Mouse (Mus musculus) cortical plate, adult 2 months (tissue): ENCODE data around the gene Sclt1.

ENCODE experiments used
- CTCF ChIP-seq: fragments of 200-500 bp; IDR thresholded peaks from 2 replicates; pipeline ENCODE4 v1.5.1; 2011; ENCODE audit warnings: mild to moderate bottlenecking, control low read depth, low read length; ENCODE audit not compliant: insufficient read depth; ENCODE audit errors: extremely low read depth
- POLR2A ChIP-seq: fragments of 200-500 bp; IDR thresholded peaks from 2 replicates; pipeline ENCODE4 v1.6.1; 2011; ENCODE audit warnings: mild to moderate bottlenecking, low read length, control low read depth; ENCODE audit not compliant: insufficient read depth; ENCODE audit errors: extremely low read depth

DNA sequence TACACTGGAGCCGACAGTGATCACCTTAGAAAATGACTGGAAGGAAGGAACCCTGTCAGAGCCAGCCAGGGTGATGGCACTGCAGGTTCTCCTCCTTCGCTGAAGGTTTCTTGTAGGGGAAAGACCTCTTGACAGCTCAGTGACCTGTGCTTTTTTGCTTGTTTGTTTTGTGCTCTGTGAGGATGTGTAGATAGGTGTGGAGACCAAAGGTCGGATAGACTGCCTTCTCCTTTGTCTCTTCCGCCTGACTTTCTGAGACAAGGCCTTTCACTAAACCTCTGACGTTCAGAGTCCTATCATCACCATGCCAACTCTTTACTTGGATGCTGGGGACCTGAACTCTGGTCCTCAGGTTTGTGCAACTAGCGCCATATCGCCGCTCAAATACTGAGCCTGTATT lies 153.8 kb downstream of the Sclt1 start:
- no peak for TF ChIP-seq CTCF
- no peak for TF ChIP-seq POLR2A
